Mouse (Mus musculus) lung, postnatal 0 days (tissue): ENCODE results near the gene Kctd19.

Experiments
- CTCF ChIP-seq: IDR thresholded peaks from 2 replicates; pipeline ENCODE4 v1.5.1; 2016; ENCODE audit warnings: antibody characterized with exemption, mild to moderate bottlenecking
- EP300 ChIP-seq: IDR thresholded peaks from 2 replicates; pipeline ENCODE4 v1.6.1; 2016; ENCODE audit warnings: antibody characterized with exemption, mild to moderate bottlenecking, control low read depth

DNA sequence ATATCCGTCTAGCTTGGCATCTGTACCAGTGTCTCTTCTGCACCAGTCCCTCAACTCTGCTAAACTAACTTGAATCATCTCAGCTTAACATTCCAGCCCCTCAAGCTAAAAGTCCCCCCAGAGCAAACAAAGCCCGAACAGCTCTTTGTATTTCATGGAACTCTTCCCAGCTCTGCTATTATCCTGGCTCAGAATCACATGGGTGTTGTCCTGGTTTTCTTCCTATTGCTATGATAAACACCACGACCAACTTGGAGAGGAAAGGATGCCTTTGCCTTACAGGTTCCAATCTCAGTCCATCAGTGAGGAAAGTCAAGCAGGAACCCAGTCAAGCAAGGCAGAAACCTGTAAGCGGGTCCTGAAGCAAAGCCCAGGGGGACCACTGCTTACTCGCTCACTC, 20.2 kb upstream of the Kctd19 start:
- no peak for TF ChIP-seq CTCF
- 0 out of 2 replicates have a peak, but pooled peaks have one; percentile 20 for TF ChIP-seq EP300
